Mouse (Mus musculus) embryonic fibroblast, embryonic 13.5 days (primary cell): ENCODE data around the gene Ldb1.

Source experiments
- CTCF ChIP-seq: IDR thresholded peaks from 2 replicates; pipeline ENCODE4 v1.5.1; 2011; ENCODE audit warnings: mild to moderate bottlenecking, control low read depth, low read length, moderate library complexity, borderline replicate concordance; ENCODE audit not compliant: insufficient read depth
- POLR2A ChIP-seq: IDR thresholded peaks from 2 replicates; pipeline ENCODE4 v1.6.1; 2011; ENCODE audit warnings: low read depth, mild to moderate bottlenecking, control low read depth, low read length, moderate library complexity

- TF ChIP-seq CTCF (no peak), POLR2A (no peak)
These were observed 40.2 kb upstream of the Ldb1 start for GRCm38 (mm10) chr19:46085185-46085584.
